Mouse (Mus musculus): ENCODE data around the gene Mbip.

Gene Mbip

GRCm38 (mm10) chr12:56295160-56295559 lies 50.5 kb downstream of the Mbip start:
- DNase-seq (ENCODE audit: low read depth) = no peak

- no peak for DNase-seq (ENCODE audit: low read depth)
Observed at GRCm38 (mm10) chr12:56288548-56288947, 57.1 kb downstream of the Mbip start.

GRCm38 (mm10) chr12:56286828-56287227 lies 58.9 kb downstream of the Mbip start:
- DNase-seq (ENCODE audit: low read depth) = no peak

- DNase-seq (ENCODE audit: low read depth) = no peak
Observed at GRCm38 (mm10) chr12:56284210-56284609, 61.5 kb downstream of the Mbip start.

- DNase-seq (ENCODE audit: low read depth) = no peak
Observed at GRCm38 (mm10) chr12:56281649-56282048, 64.0 kb downstream of the Mbip start.
